Mouse (Mus musculus) heart, adult 2 months (tissue): ENCODE measurements around the gene Hipk2.

ENCODE experiments used
- CTCF ChIP-seq: fragments of 200-600 bp; IDR thresholded peaks from 2 replicates; pipeline ENCODE4 v1.8.1; 2022; ENCODE audit warnings: antibody characterized with exemption, mild to moderate bottlenecking, moderate library complexity
- EP300 ChIP-seq: fragments of 200-500 bp; IDR thresholded peaks from 2 replicates; pipeline ENCODE4 v1.6.1; 2011; ENCODE audit warnings: low read depth, low read length, control low read depth; ENCODE audit not compliant: insufficient read depth
- POLR2A ChIP-seq: fragments of 200-500 bp; IDR thresholded peaks from 2 replicates; pipeline ENCODE4 v1.6.1; 2011; ENCODE audit warnings: mild to moderate bottlenecking, low read depth, low read length, control low read depth; ENCODE audit not compliant: insufficient read depth

GRCm38 (mm10) chr6:38715881-38716280 is 160.1 kb downstream of the Hipk2 start:
- TF ChIP-seq EP300 (no peak), POLR2A (no peak), CTCF (no peak)
